Mouse (Mus musculus): Measurements from ENCODE around the gene Calhm6.

Calhm6 gene

DNA sequence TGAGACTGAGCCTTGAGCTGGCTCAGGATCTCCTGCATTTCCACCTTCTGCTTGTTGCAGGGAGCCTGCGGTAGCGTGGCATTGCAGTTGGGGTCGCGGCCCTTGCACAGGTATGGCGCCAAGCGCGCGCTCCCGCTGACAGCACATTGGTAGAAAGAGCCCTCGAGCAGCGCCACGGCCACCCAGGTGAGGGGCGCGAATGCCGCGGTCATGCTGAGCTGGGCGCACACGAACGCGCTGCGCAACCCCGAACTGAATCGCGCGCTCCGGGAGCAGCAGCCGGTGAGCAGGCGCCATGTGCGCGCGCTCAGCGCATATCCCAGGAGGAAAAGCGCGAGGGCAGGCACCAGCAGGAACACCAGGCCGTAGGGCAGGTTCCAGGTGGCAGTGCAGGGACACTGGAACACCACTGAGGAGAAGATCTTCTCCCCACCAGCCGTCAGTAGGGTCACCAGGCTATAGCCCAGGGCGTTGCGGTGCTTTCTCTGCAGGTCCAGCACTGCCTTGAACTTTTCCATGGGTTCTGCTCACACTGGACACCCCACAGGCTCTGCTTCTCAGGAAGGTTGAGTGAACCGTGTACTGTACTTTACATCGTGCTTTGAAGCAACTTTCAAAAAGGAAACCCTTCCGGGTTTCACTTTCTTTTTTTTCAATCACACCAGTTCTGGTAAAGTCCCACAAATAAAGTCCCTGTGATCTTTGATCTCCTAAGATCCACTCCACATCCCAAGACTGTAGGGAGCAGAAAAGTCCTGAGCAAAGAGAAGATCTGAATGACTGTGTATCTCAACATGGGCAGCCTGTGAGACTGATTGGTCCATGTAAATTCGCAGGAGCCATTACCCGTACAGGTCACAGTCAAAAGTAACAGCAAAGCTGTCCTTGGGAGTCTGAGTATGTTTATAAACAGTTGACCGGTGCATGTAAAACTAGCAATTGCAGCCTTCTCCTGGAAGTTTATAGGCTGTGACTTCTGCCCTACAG, at the start of gene Calhm6:
Calhm6 (minus strand) TSS at position 593 of the 987 bp plus-strand sequence.
- in situ Hi-C loops (cut with MboI, MseI), result no loop called here

DNA sequence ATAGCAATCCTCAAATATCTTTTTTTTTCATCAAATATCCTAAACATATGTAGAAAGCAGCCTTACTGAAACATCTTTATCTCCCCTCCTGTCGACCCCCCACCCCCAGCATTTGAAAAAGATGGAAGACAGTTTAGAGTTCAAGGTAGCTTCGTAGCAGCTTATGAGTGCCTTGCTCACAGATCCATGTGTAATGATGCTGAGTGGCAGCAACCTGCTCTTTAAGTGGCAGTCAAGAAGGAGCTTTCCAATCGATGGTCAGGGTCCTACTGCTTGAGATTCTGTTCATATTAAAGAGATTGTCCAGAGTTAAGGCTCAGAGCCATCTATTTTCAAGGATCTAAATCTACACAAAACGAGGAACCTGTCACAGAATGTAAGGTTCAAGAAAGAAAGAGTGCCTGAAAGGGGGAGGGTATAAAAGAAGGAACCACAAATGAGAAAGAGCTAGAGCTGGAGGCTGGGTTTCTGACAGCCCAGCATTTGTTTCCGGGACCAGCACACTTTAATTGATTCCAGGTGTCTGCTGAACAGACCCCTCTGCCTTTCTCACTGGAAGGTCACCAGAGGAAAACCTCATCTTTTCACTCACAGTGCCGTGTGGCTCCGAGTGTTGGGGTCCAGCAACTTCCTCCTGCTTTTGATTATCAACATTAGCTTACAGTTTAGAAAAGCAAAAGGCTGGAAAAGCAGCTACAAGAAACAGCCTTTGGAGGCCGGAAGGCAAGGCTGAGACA, 48.3 kb upstream of the Calhm6 start:
- in situ Hi-C loops (cut with MboI, MseI), result no loop called here

DNA sequence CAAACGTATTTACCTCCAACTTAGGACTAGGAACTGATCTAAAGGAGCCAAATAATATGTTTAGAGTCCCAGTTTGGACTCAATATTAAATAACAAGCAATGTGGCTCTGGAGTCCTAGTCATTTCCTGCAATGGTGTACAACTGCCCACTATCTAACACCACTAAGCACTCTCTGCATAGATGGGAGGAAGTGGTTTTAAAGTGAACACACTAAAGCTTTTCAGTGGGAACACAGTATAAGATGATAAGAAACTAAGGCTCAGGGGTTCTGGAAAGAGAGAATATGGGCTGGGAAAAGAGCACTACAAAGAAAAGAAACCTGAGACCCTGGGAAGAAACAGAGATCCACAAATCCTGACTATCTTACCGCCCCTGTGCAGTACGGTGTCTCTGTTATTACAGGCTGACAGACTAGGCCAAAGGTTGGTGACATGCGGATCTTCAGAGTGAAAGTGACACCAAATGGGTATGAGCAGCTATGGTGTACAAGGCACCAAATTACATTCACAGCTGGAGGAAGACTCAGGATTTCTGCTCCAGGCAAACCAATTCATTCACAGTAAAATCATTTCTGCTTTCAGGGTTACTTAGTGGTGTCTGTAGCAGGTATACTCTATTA, 45.0 kb upstream of the Calhm6 start:
- in situ Hi-C loops (cut with MboI, MseI), result no loop called here

DNA sequence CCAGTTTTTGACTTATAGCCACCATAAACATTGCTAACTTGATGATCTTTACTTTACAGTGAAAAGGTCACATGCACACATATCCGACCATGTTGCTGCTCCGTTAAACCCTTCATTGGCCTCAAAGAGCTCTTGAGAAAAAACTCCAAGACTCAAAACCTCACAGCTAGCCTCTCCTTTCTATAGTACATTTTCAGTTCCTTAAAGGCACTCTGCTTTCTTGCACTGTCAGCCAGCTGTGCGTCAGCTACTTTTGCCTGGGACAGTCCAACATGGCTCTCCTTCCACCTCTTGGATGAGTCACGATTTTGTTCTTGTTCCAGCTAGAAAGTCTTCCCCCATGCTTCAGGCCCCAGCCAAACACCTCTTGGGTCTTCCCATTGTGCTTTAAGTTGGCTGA, 43.9 kb upstream of the Calhm6 start:
- in situ Hi-C loops (cut with MboI, MseI), result no loop called here

DNA sequence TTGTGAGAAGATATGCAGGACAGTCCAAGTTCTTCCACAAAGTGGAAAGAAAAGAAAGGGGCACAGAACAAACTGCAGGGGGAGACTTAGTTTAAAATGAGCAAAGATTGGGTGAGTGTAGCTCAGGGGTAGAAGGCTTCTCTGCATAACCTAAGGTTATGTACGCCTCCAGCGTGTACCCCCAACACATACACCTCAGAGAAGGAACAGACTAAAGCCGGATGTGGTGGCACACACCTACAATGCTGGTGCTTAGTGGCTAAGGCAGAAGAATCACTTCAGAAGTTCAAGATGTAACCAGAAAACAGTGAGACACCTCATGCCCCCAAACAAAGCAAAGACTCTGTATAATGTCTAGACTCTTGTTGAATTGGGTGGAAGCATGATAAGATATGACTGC, 43.4 kb upstream of the Calhm6 start:
- in situ Hi-C loops (cut with MboI, MseI), result no loop called here

DNA sequence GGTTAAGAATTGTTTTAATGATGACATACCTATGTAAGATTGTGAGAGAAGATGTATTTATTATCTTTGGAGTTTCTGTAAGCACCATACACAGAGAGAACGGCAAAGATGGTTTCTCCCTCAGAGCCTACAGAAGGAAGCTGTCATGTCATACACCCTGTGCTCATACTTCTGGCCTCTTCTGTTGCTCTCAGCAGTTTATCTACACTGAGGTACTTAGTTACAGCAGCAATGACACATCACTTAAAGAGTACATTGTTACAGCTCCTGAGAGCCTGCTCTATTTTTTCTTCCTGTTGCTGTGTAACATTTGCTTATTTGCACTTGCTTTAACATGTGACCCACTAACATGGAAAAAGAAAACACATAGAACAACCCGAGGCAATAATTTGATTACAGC, 39.2 kb upstream of the Calhm6 start:
- in situ Hi-C loops (cut with MboI, MseI), result no loop called here

DNA sequence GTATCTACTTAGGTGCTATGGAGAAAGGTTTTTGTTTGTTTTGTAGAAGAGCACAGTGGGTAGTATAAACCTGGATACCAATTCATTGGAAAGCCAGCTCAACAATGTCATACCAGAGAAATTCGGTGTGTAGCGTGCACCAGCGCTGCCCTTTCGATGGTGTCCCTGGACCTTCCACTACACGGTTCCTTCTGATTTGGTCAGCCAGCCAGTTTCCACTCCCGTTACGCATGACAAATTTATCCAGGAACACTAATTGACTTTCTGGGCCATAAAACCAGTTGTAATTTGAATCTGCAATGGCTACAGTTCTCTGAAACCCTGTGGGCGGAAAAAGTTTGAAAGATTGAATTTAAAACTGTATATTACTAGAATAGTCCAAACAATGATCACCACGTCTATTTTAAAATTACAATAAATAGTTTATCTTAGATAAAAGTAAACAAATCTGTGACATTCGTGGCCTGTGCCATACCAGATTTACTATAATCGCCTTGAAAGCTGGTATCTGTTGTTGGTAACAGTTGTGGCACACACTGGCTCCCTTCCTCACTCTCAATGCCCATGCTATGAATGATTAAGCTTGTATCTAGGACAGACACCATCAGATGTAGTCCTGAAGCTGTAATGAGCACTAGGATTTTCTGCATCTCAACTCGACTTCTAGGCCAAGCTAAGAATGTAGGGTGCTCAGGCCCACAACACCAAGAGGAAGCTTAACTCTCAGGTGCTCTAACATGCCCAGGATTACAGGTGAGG, 28.2 kb upstream of the Calhm6 start:
- in situ Hi-C loops (cut with MboI, MseI), result no loop called here

DNA sequence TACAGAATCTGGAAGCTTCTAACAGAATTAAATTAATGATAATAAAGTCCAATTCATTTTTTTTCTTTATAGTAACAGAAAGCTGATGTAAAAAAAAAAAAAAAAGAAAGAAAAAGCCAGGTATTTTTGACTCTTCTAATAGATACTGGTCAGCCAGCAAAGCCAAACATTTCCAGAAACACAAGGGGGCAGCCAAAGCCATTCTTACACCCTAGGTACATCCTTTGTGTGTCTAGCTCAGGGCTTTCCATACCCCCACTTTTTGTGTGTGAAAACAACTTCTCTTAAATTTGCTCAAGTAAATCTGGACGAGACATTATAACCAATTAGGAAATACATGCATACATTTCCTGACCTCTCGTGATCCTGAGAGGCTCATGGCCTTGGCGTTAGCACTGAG, 24.0 kb upstream of the Calhm6 start:
- in situ Hi-C loops (cut with MboI, MseI), result no loop called here

DNA sequence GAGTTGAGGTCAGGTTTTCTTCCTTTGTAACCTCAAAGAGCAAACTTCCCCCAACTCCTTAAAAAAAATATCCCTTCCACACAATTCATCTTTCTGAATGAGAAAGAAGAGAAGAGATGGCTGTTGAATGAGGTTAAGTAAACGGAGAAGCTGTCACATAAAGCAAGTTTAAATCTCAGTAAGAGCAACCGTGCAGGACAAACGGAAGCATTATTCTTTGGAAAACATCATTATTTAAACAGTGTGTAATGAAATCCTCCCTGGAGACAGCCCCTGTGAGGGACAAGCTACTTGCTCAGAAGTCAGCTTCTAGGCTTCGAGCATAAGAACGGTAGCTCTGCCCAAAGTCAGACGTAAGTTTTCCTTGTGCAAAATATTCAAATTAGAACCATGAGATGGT, 22.7 kb upstream of the Calhm6 start:
- in situ Hi-C loops (cut with MboI, MseI), result no loop called here

DNA sequence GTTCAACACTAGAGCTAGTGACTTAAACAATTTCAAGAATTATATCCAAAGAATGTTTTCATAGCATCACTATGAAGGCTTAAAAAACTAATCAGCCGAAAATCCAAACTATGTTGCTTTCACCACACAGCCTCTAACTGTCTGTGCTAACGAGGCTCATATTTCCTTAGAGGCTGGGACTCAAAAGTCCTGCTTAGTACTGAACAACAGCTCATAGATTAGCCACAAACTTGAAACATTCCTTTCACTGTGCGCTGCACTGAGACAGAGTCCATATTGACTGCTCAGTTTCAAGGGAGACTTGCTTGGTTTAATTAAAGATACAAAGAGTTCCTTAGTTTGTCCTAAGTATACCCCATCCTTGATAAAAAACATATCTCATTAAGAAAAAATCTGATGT, 22.0 kb upstream of the Calhm6 start:
- in situ Hi-C loops (cut with MboI, MseI), result no loop called here

DNA sequence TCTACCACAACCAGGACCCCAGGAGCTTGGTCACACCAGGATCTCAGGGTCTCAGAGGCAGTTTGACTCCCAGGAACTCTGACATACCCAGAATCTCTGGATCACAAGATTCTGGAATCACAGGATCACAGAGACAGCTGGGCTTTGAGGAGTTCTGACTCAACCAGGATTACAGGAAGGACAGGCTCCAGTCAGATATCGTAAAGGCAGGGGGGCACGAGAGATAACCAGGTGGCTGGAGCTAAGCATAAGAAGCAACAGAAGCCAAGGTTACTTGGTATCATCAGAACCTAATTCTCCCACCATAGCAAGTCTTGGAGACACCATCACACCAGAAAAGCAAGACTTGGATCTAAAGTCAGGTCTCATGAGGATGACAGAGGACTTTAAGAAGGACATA, 13.9 kb upstream of the Calhm6 start:
- in situ Hi-C loops (cut with MboI, MseI), result no loop called here

DNA sequence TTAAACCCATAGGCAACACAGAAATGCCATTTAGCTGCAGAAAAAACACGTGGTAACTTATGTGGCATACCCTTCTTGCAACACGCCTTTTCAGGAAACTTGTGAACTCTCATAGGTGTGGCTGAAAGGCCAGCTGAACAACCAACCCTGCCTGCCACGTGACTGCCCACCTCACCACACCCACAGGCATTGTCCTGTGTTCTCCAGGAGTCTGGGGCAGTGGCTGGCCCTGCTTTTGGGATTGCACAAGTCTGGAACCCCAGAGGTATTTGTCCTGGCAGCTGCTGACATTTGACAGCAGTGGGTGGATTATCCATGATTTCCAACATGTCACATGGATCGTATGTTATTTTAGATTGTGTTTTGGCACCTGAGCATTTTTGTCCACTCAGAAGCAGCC, 12.0 kb upstream of the Calhm6 start:
- in situ Hi-C loops (cut with MboI, MseI), result no loop called here

DNA sequence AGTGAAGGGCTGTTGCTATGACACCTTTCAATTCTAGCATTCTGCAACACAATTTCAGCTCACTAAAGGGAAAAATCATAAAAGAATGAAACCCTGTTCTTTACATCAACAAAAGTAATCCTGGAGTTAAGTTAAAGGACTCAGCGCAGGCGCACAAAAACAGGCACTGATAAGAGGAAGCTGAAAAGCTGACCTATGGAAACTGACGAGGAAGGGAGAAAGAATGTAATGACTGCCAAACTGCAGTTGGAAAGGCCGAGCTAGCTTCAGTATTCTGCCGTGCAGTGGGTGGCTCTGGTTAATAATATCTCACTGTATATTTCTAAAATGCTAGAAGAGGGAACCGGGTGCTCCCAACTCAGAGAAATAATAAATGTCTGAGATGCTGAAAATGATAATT, 10.2 kb upstream of the Calhm6 start:
- in situ Hi-C loops (cut with MboI, MseI), result no loop called here

DNA sequence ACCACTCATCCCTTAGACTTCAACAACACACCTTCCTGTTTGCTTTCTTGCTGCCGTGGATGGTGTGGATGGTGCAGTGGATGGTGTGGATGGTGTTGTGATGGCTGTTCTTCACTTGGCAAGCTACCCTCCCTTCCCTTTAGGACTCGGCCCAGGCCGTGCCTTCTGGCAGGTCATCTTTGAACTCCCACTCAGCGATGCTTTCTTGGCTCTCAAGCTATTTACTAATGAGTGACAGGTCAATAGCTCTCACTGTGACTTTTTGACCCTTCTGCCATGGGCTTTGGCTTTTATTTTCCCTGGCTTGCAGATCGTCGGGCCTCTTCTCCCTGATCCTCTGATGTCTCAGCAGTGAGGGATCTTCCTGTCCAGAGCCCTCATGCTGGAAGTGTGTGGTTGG, 8.6 kb upstream of the Calhm6 start:
- in situ Hi-C loops (cut with MboI, MseI), result no loop called here

DNA sequence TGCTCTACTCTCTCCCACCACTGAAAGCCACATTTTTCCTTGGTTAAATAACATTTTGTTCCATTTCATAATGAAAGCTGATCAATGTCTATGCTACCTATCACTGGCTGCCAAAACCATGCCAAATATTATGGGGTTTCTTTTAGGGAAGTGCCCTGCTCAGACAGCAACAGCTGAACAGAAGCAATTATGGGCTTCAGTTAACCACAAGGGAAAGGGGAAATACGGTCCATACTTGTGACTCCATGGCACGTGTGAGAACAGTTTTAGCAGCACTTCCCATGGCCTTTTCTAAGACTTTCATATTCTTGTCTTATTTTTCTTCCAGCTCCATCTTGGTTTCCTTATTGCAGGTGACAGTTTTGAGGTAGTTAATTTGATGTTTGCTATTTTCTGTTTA, 3.6 kb upstream of the Calhm6 start:
- in situ Hi-C loops (cut with MboI, MseI), result no loop called here

DNA sequence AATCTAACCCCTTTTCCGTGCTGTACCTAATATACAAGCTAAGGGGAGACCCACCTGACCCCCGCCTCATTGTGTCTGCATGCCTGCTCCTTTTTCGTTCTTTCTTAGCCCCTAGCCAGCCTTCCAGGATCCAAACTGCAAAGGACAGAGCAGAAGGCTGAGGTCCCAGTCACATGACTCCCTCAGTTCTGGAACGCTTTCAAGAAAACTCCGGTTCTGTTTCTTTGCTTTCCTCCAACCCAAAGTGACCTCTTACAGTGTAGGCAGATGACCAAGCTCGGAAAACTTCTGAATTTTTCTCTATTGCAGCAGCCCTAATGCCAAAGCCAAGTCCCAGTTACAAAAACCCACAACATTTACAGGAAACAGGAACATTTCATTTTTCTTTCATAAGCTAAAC, 607 bp upstream of the Calhm6 start:
- in situ Hi-C loops (cut with MboI, MseI), result no loop called here

DNA sequence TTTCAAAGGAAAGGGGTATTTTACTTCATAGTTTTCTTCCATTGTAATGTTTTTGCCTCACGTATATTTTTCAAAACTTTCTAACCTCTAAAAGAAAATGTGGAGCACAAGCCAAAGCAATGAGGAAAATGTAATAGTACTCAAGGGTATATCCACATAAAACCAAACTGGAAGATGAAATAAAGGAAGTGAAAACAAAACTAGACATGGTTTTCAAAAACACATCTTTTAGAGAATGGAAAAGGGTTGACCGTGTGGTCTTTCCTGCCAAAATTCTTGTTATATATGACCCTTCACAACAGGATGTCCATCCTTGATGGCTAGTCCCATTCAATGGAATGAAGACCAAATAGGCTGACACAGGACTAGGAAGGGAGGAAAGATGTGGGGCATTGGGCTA, 9.4 kb downstream of the Calhm6 start:
- in situ Hi-C loops (cut with MboI, MseI), result no loop called here

DNA sequence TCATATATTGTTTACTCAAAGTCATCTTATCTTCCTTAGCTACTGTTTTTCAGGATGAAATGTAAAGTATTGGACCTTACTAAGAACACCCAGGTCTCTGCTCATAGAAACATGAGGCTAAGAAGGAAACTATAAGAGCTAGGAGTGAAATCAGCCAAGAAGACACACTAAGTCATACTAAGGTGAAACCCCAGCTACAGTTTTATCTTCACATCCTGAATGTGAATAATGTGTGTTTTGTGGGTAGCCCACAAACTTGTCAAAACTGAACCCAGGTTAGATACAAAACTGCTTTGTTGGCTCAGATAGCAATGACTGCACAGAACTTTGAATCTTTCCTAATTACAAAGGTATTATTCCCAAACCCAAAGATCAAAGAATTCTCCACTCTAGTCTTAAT, 10.0 kb downstream of the Calhm6 start:
- in situ Hi-C loops (cut with MboI, MseI), result no loop called here

DNA sequence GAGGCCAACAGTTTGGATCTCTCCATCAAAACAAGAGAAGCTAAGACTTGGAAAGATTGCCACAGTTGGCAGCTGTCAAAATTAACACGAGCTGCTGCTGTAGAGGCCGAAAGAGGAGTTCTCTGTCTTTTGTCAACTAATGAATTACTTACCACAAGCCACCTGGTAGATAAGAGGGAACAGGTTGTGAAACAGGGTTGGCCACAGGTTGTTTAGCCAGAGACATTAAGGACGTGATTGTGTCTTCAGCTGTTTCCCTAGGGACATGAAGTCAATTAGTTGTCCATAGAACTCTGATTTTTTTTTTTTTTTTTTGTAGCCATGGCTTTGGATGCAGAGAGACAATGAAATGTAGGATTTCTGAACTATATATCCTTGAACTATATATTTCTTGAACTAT, 10.7 kb downstream of the Calhm6 start:
- in situ Hi-C loops (cut with MboI, MseI), result no loop called here

DNA sequence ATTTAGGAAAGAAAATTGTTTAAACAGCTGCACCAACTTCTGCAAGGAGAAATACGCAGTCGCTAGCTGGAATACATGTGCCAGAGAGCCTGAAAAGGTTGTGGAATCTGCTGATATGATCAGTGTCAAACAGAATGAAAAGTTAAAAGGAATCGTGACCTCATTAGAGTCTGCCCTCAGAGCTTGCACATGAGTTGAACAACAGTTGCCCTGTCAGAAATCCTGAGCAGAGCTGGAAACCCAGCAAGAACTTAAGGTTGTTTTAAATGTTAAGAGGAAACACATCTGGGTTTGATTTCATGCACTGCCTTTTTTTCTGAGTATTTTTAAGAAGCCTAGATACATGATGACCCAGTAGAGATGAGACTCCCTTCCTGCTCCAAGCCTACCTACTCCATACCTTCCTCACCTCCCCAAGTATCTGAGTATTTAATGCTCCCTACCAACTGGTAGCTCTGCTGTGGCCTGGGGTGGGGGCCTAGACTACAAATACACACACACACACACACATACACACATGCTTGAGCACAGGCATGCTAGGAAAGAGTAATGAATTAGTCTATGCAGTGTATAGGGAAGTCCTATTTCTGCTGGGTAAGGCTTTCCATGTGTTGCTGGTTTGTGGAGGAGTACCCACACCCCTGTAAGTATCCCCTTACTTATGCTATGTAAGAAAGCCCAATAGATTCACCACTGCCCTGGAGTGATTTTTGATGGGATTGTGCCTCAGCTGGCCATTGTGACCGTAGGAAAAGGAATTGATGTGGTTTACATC, 15.6 kb downstream of the Calhm6 start:
- in situ Hi-C loops (cut with MboI, MseI), result no loop called here

DNA sequence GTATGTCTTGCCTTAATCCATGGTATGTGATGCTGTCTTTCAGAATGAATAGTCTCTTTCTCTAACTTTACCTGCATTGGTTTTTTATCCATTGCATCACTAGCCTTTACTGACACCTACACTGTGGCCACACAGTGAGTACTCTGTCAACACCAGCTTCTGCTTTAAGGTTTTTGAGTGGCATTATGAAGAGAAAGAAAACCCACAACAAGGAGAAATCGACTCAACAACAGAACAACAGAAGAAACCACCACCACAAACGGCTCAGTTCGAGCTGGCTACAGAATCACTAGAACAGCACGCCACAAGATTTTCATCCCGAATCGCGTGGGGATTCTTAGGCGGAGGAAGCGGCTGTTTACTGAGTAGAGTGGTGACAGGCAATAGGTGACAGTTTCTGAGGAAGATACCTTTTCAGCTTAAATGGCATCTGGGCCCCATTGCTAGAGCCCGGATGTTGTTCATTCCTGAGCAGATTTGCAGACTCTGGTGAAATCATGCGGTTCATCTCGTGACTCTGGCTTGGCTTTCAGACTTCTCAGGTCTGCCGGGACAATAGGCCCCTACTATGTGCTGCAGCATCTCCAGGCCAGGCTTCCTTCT, 16.8 kb downstream of the Calhm6 start:
- in situ Hi-C loops (cut with MboI, MseI), result no loop called here

All from T-helper 2 cell (primary cell).